Mouse (Mus musculus): ENCODE measurements around the gene Psma6. TPM values are rescaled to one million over a fixed set of nuclear protein-coding genes. Genes with fewer than 3 reads are reported as not detected.

Gene Psma6
- 71.6 and 74.4 TPM in 2 replicates for polyA plus RNA-seq (2012; rRNA removed)

GRCm38 (mm10) chr12:55384023-55384749 lies at the start of gene Psma6:
Psma6 (plus strand) TSS chr12:55384222.

Other genes with a start within 250 kb of the Psma6 start
- 14.3 and 14.9 TPM in 2 replicates for gene Srp54b, start 229.1 kb upstream of the Psma6 start, polyA plus RNA-seq (2012; rRNA removed)
- not detected in 2 replicates for gene 1700047I17Rik2, start 184.6 kb upstream of the Psma6 start, polyA plus RNA-seq (2012; rRNA removed)
- gene Srp54c, start 154.1 kb upstream of the Psma6 start, polyA plus RNA-seq (2012; rRNA removed): 20.0 and 21.9 TPM in 2 replicates
- gene 1110008L16Rik, start 84.6 kb upstream of the Psma6 start, polyA plus RNA-seq (2012; rRNA removed): 4.7 and 4.8 TPM in 2 replicates
- 2.9 and 3.1 TPM in 2 replicates for gene Ppp2r3c, start 81.2 kb upstream of the Psma6 start, polyA plus RNA-seq (2012; rRNA removed)
- 27.0 and 31.7 TPM in 2 replicates for gene Nfkbia, start 108.4 kb downstream of the Psma6 start, polyA plus RNA-seq (2012; rRNA removed)
- 0.01 TPM in 1 of 2 replicates, not detected in the other for gene Aldoart2, start 181.0 kb downstream of the Psma6 start, polyA plus RNA-seq (2012; rRNA removed)
- gene Insm2, start 215.2 kb downstream of the Psma6 start, polyA plus RNA-seq (2012; rRNA removed): not detected in 2 replicates

All from liver, embryonic 18 days (tissue).